Mouse (Mus musculus) left cerebral cortex, postnatal 10 days (tissue): Measurements from ENCODE around the gene Gm20837. TPM values are rescaled to one million over a fixed set of nuclear protein-coding genes. Genes with fewer than 3 reads are reported as not detected.
"Not testable (repeated sequence)": the region's sequence is repeated elsewhere in the genome, so short reads cannot be mapped to it uniquely, and the experiment has no call there.

Source experiments
- DNase-seq, 2 experiments: peaks; one replicate each; pipeline ENCODE4 v3.0.0; 2021 to 2022; ENCODE audit warnings: low spot score in 2 of 2, mixed read lengths in 1 of 2; ENCODE audit errors: extremely low spot score in 1 of 2
- intact Hi-C: fragments of 180-260 bp; cut with DNase I; formaldehyde crosslinking; loops from one replicate; pipeline ENCODE4 v1.15.1; 2025
- total RNA-seq, 2 experiments: library from RNA; stranded (reverse); gene quantifications; 2 replicates each; pipeline ENCODE4 v1.2.3; 2021

Gene Gm20837
- total RNA-seq: not detected

DNA sequence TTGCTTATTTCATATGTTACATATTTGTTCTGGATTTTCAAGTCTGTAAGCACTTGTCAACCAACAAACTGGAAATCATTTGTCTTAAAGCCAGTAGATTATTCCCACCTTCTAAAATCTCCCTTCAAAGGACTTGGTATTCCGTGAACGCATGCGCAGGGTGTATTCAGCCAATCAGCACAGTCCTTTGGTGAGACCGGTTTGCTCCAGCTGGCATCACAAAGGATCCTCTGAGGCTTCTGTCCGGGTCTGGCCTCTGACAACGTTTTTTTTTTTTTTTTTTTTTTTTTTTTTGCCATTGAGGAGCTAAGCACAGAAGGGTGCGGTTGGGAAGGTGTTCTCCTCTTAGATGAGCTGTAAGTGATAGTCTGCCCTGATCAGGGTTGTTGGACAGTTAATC lies at the start of gene Gm20837:
Gm20837 (plus strand) TSS at position 301 of the 400 bp plus-strand sequence.
- DNase-seq, intact Hi-C loops: not testable (repeated sequence)
